Mouse (Mus musculus): ENCODE results near the gene Zup1. TPM values are rescaled to one million over a fixed set of nuclear protein-coding genes. Genes with fewer than 3 reads are reported as not detected.
"Not testable (repeated sequence)": the region's sequence is repeated elsewhere in the genome, so short reads cannot be mapped to it uniquely, and the experiment has no call there.

Zup1 gene
- 13.3 and 19.5 TPM in 2 replicates for total RNA-seq (2014; rRNA removed)
- polyA plus RNA-seq (2015; fragmentation: Nextera tagmentation; extraction: Ambion mirVana), result 7.4 and 11.6 TPM in 2 replicates

- no peaks in the 10 kb centered on the region for H3K36me3 ChIP-seq (ENCODE audit: insufficient read depth)
- H3K4me3 ChIP-seq (ENCODE audit: low read depth, low read length), result peak within 1 kb of the TSS; percentile 76
- H3K4me2 ChIP-seq (ENCODE audit: low read depth), result peak within 1 kb of the TSS; percentile 64
- H3K9ac ChIP-seq, result peak within 1 kb of the TSS; percentile 83
- DNase-seq (peak; percentile 86), ATAC-seq (peak; percentile 98)
- peaks cover 9% of the 10 kb centered on the region; the same call in 1 of the 2 replicates for H3K4me1 ChIP-seq (ENCODE audit: insufficient read depth)
- peak within 1 kb of the TSS; percentile 72 for H3K27ac ChIP-seq (ENCODE audit: low read depth, low read length)
- 2% methylated on average over 41 of the region's 42 CpGs for WGBS
- TF ChIP-seq CTCF (IDR thresholded peaks at IDR 0.05; ENCODE audit: low read depth), result no peak
- H3K27me3 ChIP-seq (ENCODE audit: insufficient read depth, low read length), result no peaks in the 10 kb centered on the region
- H3K9me3 ChIP-seq (ENCODE audit: low read length), result no peaks in the 10 kb centered on the region
Measured at GRCm38 (mm10) chr10:33950803-33951583, at the start of gene Zup1. TSS of gene Zup1 (minus strand) at chr10:33951269.

DNA sequence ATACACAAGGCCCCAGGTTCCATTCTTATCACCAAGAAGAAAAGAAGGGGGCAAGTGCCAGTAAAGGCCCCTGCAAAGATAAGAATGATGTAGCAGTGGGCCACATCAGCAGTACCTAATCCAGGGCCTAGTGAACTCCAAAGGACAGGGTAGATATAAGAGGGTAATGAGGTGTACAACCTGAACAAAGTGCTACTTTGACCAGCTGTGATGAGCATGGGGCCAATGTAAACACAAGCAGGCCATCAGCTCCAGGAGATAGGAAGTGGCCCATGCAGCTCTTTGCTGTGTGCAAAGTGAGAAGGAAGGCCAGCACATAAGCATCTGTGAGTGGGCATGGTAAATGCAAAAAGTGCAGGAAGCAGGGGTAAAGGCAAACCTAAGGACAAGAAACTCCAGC, 47.3 kb upstream of the Zup1 start:
- no peaks in the 10 kb centered on the region for H3K9me3 ChIP-seq (ENCODE audit: low read length)
- H3K9ac ChIP-seq, result no peak overlapping the region
- no peak for TF ChIP-seq CTCF (IDR thresholded peaks at IDR 0.05; ENCODE audit: low read depth)
- H3K4me2 ChIP-seq (ENCODE audit: low read depth), result no peak overlapping the region
- no peak overlapping the region for H3K4me3 ChIP-seq (ENCODE audit: low read depth, low read length)
- no peak overlapping the region for H3K27ac ChIP-seq (ENCODE audit: low read depth, low read length)
- peaks cover 64% of the 10 kb centered on the region for H3K36me3 ChIP-seq (ENCODE audit: insufficient read depth)
- DNase-seq (no peak), ATAC-seq (no peak)
- no peaks in the 10 kb centered on the region for H3K4me1 ChIP-seq (ENCODE audit: insufficient read depth)
- no peaks in the 10 kb centered on the region for H3K27me3 ChIP-seq (ENCODE audit: insufficient read depth, low read length)

GRCm38 (mm10) chr10:33996686-33997085, 45.6 kb upstream of the Zup1 start:
- not testable (repeated sequence) for DNase-seq; H3K4me3 ChIP-seq (ENCODE audit: low read depth, low read length); ATAC-seq; H3K9me3 ChIP-seq (ENCODE audit: low read length); H3K9ac ChIP-seq; H3K27ac ChIP-seq (ENCODE audit: low read depth, low read length); H3K27me3 ChIP-seq (ENCODE audit: insufficient read depth, low read length); H3K4me1 ChIP-seq (ENCODE audit: insufficient read depth); H3K4me2 ChIP-seq (ENCODE audit: low read depth)
- 92% methylated on average over 6 of the region's 8 CpGs for WGBS
- peaks cover 76% of the 10 kb centered on the region for H3K36me3 ChIP-seq (ENCODE audit: insufficient read depth)

DNA sequence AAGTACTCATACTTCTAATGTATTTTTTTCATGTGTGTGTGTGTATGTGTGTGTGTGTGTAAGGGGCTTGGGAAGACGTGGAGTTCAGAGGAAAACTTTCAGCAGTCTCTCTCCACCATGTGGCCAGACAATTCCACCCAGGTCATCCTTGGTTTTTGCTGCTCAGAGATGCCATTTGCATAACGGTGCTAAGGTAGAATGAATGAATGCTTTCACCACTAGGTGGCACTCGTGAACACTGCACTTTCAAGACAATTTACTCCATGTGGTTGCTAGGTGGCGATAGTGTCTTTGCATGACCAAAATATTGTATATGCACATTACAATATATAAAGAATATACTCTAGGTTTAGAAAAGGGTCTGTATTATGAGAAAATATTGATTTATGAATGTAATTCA, 35.7 kb upstream of the Zup1 start:
- Histone ChIP-seq H3K4me3 (ENCODE audit: low read depth, low read length) (no peak overlapping the region), H3K4me2 (ENCODE audit: low read depth) (no peak overlapping the region), H3K27ac (ENCODE audit: low read depth, low read length) (no peak overlapping the region), H3K27me3 (ENCODE audit: insufficient read depth, low read length) (no peaks in the 10 kb centered on the region), H3K36me3 (ENCODE audit: insufficient read depth) (peaks cover 12% of the 10 kb centered on the region), H3K4me1 (ENCODE audit: insufficient read depth) (no peaks in the 10 kb centered on the region), H3K9me3 (ENCODE audit: low read length) (no peaks in the 10 kb centered on the region), H3K9ac (no peak overlapping the region)
- ATAC-seq (peak; percentile 85), DNase-seq (peak; percentile 90)
- 15% methylated on average over 4 of the region's 4 CpGs for WGBS
- TF ChIP-seq CTCF (IDR thresholded peaks at IDR 0.05; ENCODE audit: low read depth), result peak; percentile 99

GRCm38 (mm10) chr10:33974781-33975494, 23.9 kb upstream of the Zup1 start:
- H3K27me3 ChIP-seq (ENCODE audit: insufficient read depth, low read length), result no peaks in the 10 kb centered on the region
- H3K9ac ChIP-seq, result no peak overlapping the region
- H3K9me3 ChIP-seq (ENCODE audit: low read length), result no peaks in the 10 kb centered on the region
- H3K4me2 ChIP-seq (ENCODE audit: low read depth), result no peak overlapping the region
- H3K27ac ChIP-seq (ENCODE audit: low read depth, low read length), result no peak overlapping the region
- no peak for ATAC-seq
- H3K4me1 ChIP-seq (ENCODE audit: insufficient read depth), result no peaks in the 10 kb centered on the region
- no peak for TF ChIP-seq CTCF (IDR thresholded peaks at IDR 0.05; ENCODE audit: low read depth)
- DNase-seq, result no peak
- H3K4me3 ChIP-seq (ENCODE audit: low read depth, low read length), result no peak overlapping the region
- 91% methylated on average over 7 of the region's 7 CpGs for WGBS
- H3K36me3 ChIP-seq (ENCODE audit: insufficient read depth), result 0 out of 2 replicates have a peak, but pooled peaks cover under 1% of the 10 kb centered on the region

DNA sequence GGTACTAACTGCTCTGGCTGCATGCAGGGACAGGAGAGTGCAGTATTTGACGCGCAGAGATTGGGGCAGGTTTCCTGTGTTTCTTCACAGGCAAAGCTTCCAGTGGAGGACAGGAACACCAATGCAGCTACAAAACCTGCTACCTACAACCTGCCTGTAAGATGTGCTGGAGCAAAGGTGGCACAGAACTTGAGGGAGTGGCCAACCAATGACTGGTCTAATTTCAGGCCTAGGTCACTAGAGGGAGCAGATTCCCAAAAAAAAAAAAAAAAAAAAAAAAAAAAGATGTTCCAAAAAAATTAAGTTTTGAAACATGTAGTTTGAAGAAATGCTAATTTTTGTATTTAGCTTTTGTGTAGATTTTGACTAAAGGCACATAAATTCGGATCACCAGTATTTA, 1.4 kb upstream of the Zup1 start:
- no peaks in the 10 kb centered on the region for H3K36me3 ChIP-seq (ENCODE audit: insufficient read depth)
- H3K27me3 ChIP-seq (ENCODE audit: insufficient read depth, low read length), result no peaks in the 10 kb centered on the region
- WGBS, result 85% methylated on average over 3 of the region's 3 CpGs
- no peak overlapping the region for H3K4me2 ChIP-seq (ENCODE audit: low read depth)
- H3K4me1 ChIP-seq (ENCODE audit: insufficient read depth), result peaks cover 9% of the 10 kb centered on the region; the same call in 1 of the 2 replicates
- no peak overlapping the region for H3K27ac ChIP-seq (ENCODE audit: low read depth, low read length)
- H3K9me3 ChIP-seq (ENCODE audit: low read length), result no peaks in the 10 kb centered on the region
- no peak overlapping the region for H3K9ac ChIP-seq
- no peak for TF ChIP-seq CTCF (IDR thresholded peaks at IDR 0.05; ENCODE audit: low read depth)
- no peak overlapping the region for H3K4me3 ChIP-seq (ENCODE audit: low read depth, low read length)
- ATAC-seq, result no peak
- no peak for DNase-seq

GRCm38 (mm10) chr10:33946336-33946735, 4.7 kb downstream of the Zup1 start:
- H3K4me3 ChIP-seq (ENCODE audit: low read depth, low read length), result no peak overlapping the region
- H3K4me2 ChIP-seq (ENCODE audit: low read depth), result no peak overlapping the region
- no peaks in the 10 kb centered on the region for H3K27me3 ChIP-seq (ENCODE audit: insufficient read depth, low read length)
- no peak overlapping the region for H3K27ac ChIP-seq (ENCODE audit: low read depth, low read length)
- no peak for DNase-seq
- WGBS, result 88% methylated on average over 2 of the region's 2 CpGs
- no peak for TF ChIP-seq CTCF (IDR thresholded peaks at IDR 0.05; ENCODE audit: low read depth)
- no peaks in the 10 kb centered on the region for H3K9me3 ChIP-seq (ENCODE audit: low read length)
- ATAC-seq, result no peak
- no peak overlapping the region for H3K9ac ChIP-seq
- peaks cover 9% of the 10 kb centered on the region; the same call in 1 of the 2 replicates for H3K4me1 ChIP-seq (ENCODE audit: insufficient read depth)
- peaks cover 14% of the 10 kb centered on the region for H3K36me3 ChIP-seq (ENCODE audit: insufficient read depth)

Data from forebrain, postnatal 0 days (tissue).